Mouse (Mus musculus): ENCODE measurements around the gene Ccdc60. TPM values are rescaled to one million over a fixed set of nuclear protein-coding genes. Genes with fewer than 3 reads are reported as not detected.
"Not testable (repeated sequence)": the region's sequence is repeated elsewhere in the genome, so short reads cannot be mapped to it uniquely, and the experiment has no call there.

Gene Ccdc60
- polyA plus RNA-seq, 1 experiment from 2014 or later: 2.9 TPM

DNA sequence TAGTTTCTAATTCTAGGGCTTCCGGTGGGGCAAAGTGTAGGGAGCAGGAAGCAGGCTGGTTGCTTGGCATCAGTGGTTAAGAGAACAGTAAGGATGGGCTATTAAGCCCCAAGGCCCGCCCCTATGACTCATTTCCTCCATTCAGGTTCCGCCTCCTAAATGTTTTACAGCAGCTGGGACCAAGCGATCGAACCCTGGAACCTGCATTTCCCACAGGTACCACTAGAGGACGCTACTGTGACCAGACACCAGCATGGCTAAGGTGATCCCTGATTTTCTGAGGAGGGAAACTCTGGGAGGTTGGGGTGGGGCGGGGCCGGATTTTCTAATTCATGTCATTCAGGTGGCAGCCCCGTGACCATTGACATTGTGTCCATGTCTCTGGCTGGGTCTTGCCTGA, 96.1 kb downstream of the Ccdc60 start:
- H3K27ac ChIP-seq (replicated peaks; ENCODE audit: low read depth, low read length): no peak overlapping the region
- H3K9ac ChIP-seq (replicated peaks; ENCODE audit: low read length): no peak overlapping the region
- 0 out of 2 replicates have a peak, but pooled peaks cover 3% of the 10 kb centered on the region for H3K4me1 ChIP-seq (ENCODE audit: control insufficient read depth, insufficient read depth, low read length)
- no peak for DNase-seq
- H3K4me2 ChIP-seq (ENCODE audit: low read length): no peak overlapping the region
- H3K36me3 ChIP-seq (ENCODE audit: control insufficient read depth, insufficient read depth, low read length): no peaks in the 10 kb centered on the region
- no peaks in the 10 kb centered on the region for H3K9me3 ChIP-seq (ENCODE audit: control insufficient read depth, low read length)
- WGBS: 71% methylated on average over 9 of the region's 9 CpGs
- H3K4me3 ChIP-seq (replicated peaks; ENCODE audit: low read depth, low read length): no peak overlapping the region
- ATAC-seq (ENCODE audit: low FRiP score, low TSS enrichment): no peak
- no peaks in the 10 kb centered on the region for H3K27me3 ChIP-seq (ENCODE audit: control insufficient read depth, insufficient read depth, low read length)

DNA sequence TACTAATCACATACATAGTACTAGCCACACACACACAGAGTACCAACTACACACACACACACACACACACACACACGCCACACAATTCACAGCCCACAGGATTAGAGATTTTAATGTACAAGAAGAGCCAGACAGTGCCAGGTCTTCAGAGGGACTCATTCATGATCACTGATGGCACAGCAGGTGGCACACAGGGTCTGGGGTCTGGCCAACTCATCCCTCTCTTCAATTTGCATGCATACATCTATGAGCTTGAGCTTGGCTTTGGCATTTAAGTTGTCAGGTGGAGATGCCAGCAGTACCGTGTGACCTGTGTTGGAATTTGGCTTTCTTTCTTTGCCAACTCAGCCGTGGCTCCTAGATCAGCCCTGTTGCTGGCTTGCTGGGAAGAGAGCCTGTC, 97.2 kb downstream of the Ccdc60 start:
- H3K4me1 ChIP-seq (ENCODE audit: control insufficient read depth, insufficient read depth, low read length): 0 out of 2 replicates have a peak, but pooled peaks cover 3% of the 10 kb centered on the region
- H3K4me3 ChIP-seq (replicated peaks; ENCODE audit: low read depth, low read length): no peak overlapping the region
- no peaks in the 10 kb centered on the region for H3K9me3 ChIP-seq (ENCODE audit: control insufficient read depth, low read length)
- H3K27ac ChIP-seq (replicated peaks; ENCODE audit: low read depth, low read length): no peak overlapping the region
- no peaks in the 10 kb centered on the region for H3K27me3 ChIP-seq (ENCODE audit: control insufficient read depth, insufficient read depth, low read length)
- no peaks in the 10 kb centered on the region for H3K36me3 ChIP-seq (ENCODE audit: control insufficient read depth, insufficient read depth, low read length)
- no peak for DNase-seq
- no peak for ATAC-seq (ENCODE audit: low FRiP score, low TSS enrichment)
- H3K4me2 ChIP-seq (ENCODE audit: low read length): no peak overlapping the region
- 96% methylated on average over 3 of the region's 3 CpGs for WGBS
- no peak overlapping the region for H3K9ac ChIP-seq (replicated peaks; ENCODE audit: low read length)

DNA sequence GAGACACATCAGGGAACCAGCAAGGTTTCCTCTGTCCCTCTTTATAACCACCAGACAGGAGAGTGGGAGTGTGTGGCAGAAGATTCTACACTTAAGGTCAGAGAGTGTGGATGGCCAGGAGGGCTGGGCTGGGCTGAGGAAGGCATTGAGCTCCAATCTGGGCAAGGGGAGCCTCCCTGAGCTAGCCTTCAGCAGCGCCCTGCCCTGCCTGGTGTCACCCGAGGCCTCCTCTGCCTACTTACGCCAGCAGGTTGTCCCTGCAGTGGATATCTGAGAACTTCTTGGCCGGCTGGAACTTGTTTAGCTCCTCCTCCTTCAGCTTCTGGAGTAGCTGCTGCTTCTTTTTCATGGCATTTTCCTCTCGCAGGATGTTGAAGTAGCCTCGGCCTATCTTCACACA, 99.0 kb downstream of the Ccdc60 start:
- H3K9me3 ChIP-seq (ENCODE audit: control insufficient read depth, low read length): 0 out of 2 replicates have a peak, but pooled peaks cover 2% of the 10 kb centered on the region
- WGBS: 53% methylated on average over 6 of the region's 6 CpGs

DNA sequence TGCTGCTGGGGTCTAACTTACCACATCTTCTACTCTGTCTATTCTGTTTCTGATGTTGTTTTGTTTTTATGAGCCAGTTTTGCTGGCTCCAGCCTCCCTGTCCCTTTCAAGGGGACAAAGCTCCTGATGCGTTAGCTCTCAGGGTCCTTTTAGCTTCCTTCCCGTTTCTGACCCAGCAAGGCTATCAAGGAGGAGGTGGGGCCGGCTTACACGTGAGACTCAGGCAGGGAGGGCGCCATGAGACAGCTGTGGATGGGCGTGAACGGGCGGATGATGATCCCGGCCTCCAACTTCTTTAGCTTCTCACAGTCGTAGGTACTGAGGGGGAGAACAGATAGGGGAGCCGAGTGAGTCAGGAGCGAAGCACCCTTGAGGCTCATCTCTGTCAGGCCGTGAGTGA, 108.2 kb downstream of the Ccdc60 start:
- no peaks in the 10 kb centered on the region for H3K9me3 ChIP-seq (ENCODE audit: control insufficient read depth, low read length)
- WGBS: 28% methylated on average over 13 of the region's 13 CpGs
- no peak for DNase-seq
- H3K4me3 ChIP-seq (replicated peaks; ENCODE audit: low read depth, low read length): no peak overlapping the region
- no peaks in the 10 kb centered on the region for H3K36me3 ChIP-seq (ENCODE audit: control insufficient read depth, insufficient read depth, low read length)
- H3K4me1 ChIP-seq (ENCODE audit: control insufficient read depth, insufficient read depth, low read length): no peaks in the 10 kb centered on the region
- H3K9ac ChIP-seq (replicated peaks; ENCODE audit: low read length): no peak overlapping the region
- ATAC-seq (ENCODE audit: low FRiP score, low TSS enrichment): no peak
- H3K27me3 ChIP-seq (ENCODE audit: control insufficient read depth, insufficient read depth, low read length): no peaks in the 10 kb centered on the region
- H3K4me2 ChIP-seq (ENCODE audit: low read length): no peak overlapping the region
- H3K27ac ChIP-seq (replicated peaks; ENCODE audit: low read depth, low read length): no peak overlapping the region

More for the DNA sequence above, 99.0 kb downstream of the Ccdc60 start:
- H3K27me3 ChIP-seq (ENCODE audit: control insufficient read depth, insufficient read depth, low read length): no peaks in the 10 kb centered on the region
- H3K36me3 ChIP-seq (ENCODE audit: control insufficient read depth, insufficient read depth, low read length): no peaks in the 10 kb centered on the region
- 0 out of 2 replicates have a peak, but pooled peaks cover 3% of the 10 kb centered on the region for H3K4me1 ChIP-seq (ENCODE audit: control insufficient read depth, insufficient read depth, low read length)
- H3K4me2 ChIP-seq (ENCODE audit: low read length): no peak overlapping the region
- H3K27ac ChIP-seq (replicated peaks; ENCODE audit: low read depth, low read length): no peak overlapping the region
- no peak for ATAC-seq (ENCODE audit: low FRiP score, low TSS enrichment)
- no peak overlapping the region for H3K9ac ChIP-seq (replicated peaks; ENCODE audit: low read length)
- no peak for DNase-seq
- H3K4me3 ChIP-seq (replicated peaks; ENCODE audit: low read depth, low read length): no peak overlapping the region

DNA sequence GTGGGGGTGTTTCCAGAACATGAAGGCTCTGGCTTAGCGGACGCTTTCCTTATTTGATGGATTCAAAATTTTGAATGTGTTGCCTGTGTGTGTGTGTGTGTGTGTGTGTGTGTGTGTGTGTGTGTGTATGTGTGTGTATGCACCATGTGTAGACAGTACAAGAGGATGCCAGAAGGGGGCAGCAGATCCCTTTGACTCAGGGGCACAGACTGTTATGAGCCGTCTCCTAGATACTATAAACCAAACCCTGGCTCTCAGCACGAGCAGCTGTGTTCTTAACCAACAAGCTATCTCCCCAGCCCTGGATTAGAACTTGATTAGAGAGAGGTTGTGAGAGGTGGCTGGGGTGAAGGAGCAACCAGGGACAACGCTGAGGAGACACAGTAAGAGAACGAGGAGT, 117.1 kb downstream of the Ccdc60 start:
- H3K36me3 ChIP-seq (ENCODE audit: control insufficient read depth, insufficient read depth, low read length): no peaks in the 10 kb centered on the region
- no peaks in the 10 kb centered on the region; the same call in 1 of the 2 replicates for H3K4me1 ChIP-seq (ENCODE audit: control insufficient read depth, insufficient read depth, low read length)
- 97% methylated on average over 6 of the region's 6 CpGs for WGBS
- ATAC-seq (ENCODE audit: low FRiP score, low TSS enrichment) (no peak), DNase-seq (no peak)
- no peak overlapping the region for H3K27ac ChIP-seq (replicated peaks; ENCODE audit: low read depth, low read length)
- H3K27me3 ChIP-seq (ENCODE audit: control insufficient read depth, insufficient read depth, low read length): no peaks in the 10 kb centered on the region
- no peaks in the 10 kb centered on the region for H3K9me3 ChIP-seq (ENCODE audit: control insufficient read depth, low read length)
- no peak overlapping the region for H3K9ac ChIP-seq (replicated peaks; ENCODE audit: low read length)
- H3K4me2 ChIP-seq (ENCODE audit: low read length): no peak overlapping the region
- no peak overlapping the region for H3K4me3 ChIP-seq (replicated peaks; ENCODE audit: low read depth, low read length)

DNA sequence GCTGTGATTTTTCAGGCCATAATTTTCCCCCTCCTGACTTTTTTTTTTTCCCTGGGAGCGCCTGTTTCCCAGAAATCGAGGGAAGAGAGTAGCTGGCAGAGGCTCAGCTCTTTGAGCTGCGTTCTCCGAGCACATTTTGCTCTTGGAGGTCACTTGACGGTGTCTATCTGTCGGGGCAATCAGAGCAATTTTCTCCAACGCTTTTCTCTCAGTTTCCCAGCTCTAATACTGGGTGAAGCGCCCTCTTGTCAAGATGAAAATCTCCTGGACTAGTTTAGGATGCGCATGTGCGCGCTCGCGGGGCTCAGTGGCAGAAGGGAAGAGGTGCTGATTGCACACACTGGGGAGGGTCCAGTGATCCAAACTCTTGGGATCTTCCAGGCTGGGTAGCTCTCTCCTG, 121.8 kb downstream of the Ccdc60 start:
- Histone ChIP-seq H3K9me3 (ENCODE audit: control insufficient read depth, low read length) (no peaks in the 10 kb centered on the region), H3K4me3 (replicated peaks; ENCODE audit: low read depth, low read length) (no peak overlapping the region), H3K4me1 (ENCODE audit: control insufficient read depth, insufficient read depth, low read length) (peaks cover 6% of the 10 kb centered on the region; the same call in 1 of the 2 replicates), H3K9ac (replicated peaks; ENCODE audit: low read length) (no peak overlapping the region), H3K27me3 (ENCODE audit: control insufficient read depth, insufficient read depth, low read length) (no peaks in the 10 kb centered on the region), H3K4me2 (ENCODE audit: low read length) (no peak overlapping the region), H3K27ac (replicated peaks; ENCODE audit: low read depth, low read length) (no peak overlapping the region; the same call in 1 of the 2 replicates), H3K36me3 (ENCODE audit: control insufficient read depth, insufficient read depth, low read length) (no peaks in the 10 kb centered on the region)
- ATAC-seq (ENCODE audit: low FRiP score, low TSS enrichment) (no peak), DNase-seq (peak; percentile 21)
- WGBS: 77% methylated on average over 13 of the region's 13 CpGs

DNA sequence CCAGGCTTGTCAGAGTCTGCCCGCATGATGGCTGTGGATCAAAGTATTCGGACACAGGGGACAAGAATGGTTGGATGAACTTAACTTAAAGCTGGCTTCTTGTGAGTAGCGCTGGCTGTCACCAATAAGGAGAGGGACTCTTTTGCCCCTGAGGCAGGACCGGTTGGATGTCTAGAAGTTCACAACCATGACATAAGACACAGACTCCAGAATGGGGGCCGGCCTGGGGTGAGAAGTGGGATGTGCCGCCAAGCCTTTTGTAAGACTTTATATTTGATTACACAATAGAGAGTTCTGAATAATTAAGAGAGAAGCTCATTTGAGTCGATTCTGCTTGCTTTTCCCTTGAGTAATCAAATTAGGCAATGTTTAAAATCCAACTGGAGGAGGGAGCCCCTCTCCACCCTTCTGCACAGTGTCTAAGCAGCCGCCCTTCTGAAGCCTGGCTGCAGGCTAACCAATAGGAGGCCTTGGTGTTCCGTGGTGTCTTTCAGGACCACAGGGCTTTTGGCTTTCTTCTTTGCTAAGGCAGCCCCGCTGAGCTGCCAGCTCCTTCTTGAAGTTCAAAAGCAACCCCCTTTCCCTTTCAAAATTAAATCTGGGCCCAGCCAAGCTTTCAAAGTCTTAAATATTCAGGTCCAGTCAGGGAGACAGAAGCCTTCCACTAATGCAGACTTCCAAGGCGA, 123.4 kb downstream of the Ccdc60 start:
- no peak overlapping the region for H3K4me3 ChIP-seq (replicated peaks; ENCODE audit: low read depth, low read length)
- no peaks in the 10 kb centered on the region for H3K27me3 ChIP-seq (ENCODE audit: control insufficient read depth, insufficient read depth, low read length)
- H3K4me1 ChIP-seq (ENCODE audit: control insufficient read depth, insufficient read depth, low read length): peaks cover 6% of the 10 kb centered on the region; the same call in 1 of the 2 replicates
- no peaks in the 10 kb centered on the region for H3K36me3 ChIP-seq (ENCODE audit: control insufficient read depth, insufficient read depth, low read length)
- peak; percentile 40; the same call in 1 of the 2 replicates for ATAC-seq (ENCODE audit: low FRiP score, low TSS enrichment)
- H3K9ac ChIP-seq (replicated peaks; ENCODE audit: low read length): no peak overlapping the region
- no peak overlapping the region for H3K4me2 ChIP-seq (ENCODE audit: low read length)
- H3K9me3 ChIP-seq (ENCODE audit: control insufficient read depth, low read length): no peaks in the 10 kb centered on the region
- WGBS: 40% methylated on average over 11 of the region's 11 CpGs
- DNase-seq: peak; percentile 66
- peak overlapping the region; percentile 37 for H3K27ac ChIP-seq (replicated peaks; ENCODE audit: low read depth, low read length)

DNA sequence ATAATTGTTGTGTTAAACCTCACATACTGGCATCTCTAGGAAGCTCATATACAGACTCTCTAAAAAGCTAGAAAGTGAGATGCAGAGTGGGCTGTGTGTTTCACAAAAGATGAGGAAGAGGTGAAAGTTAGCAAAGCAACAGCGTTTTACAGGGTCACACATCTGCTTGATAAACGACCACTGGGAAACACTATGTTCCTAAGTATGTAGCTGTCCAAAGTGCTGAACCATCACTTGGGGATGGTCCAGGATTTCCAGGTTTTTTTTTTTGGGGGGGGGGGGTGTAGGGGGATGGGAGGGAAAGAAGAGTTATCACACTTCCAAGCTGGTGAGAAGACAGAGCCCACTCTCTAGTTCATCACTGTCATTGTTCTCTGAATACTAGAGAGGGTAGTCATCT, 134.0 kb downstream of the Ccdc60 start:
- H3K4me2 ChIP-seq (ENCODE audit: low read length): no peak overlapping the region
- 41% methylated on average over 2 of the region's 2 CpGs for WGBS
- H3K9ac ChIP-seq (replicated peaks; ENCODE audit: low read length): no peak overlapping the region
- H3K4me3 ChIP-seq (replicated peaks; ENCODE audit: low read depth, low read length): no peak overlapping the region
- H3K9me3 ChIP-seq (ENCODE audit: control insufficient read depth, low read length): no peaks in the 10 kb centered on the region
- no peaks in the 10 kb centered on the region for H3K36me3 ChIP-seq (ENCODE audit: control insufficient read depth, insufficient read depth, low read length)
- DNase-seq (no peak), ATAC-seq (ENCODE audit: low FRiP score, low TSS enrichment) (no peak)
- no peaks in the 10 kb centered on the region for H3K27me3 ChIP-seq (ENCODE audit: control insufficient read depth, insufficient read depth, low read length)
- no peaks in the 10 kb centered on the region for H3K4me1 ChIP-seq (ENCODE audit: control insufficient read depth, insufficient read depth, low read length)
- H3K27ac ChIP-seq (replicated peaks; ENCODE audit: low read depth, low read length): no peak overlapping the region

DNA sequence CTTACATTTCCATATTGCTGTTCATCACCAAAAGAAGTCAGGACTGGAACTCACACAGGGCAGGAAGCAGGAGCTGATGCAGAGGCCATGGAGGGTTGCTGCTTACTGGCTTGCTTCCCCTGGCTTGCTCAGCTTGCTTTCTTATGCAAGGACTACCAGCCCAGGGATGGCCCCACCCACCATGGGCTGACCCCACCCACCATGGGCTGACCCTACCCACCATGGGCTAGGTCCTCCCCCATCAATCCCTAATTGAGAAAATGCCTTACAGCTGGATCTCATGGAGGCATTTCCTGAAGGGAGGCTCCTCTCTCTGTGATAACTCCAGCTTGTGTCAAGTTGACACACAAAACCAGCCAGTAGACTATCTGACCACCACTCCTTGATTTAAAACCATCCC, 142.3 kb downstream of the Ccdc60 start:
- not testable (repeated sequence) for ATAC-seq (ENCODE audit: low FRiP score, low TSS enrichment); H3K4me3 ChIP-seq (replicated peaks; ENCODE audit: low read depth, low read length); H3K4me1 ChIP-seq (ENCODE audit: control insufficient read depth, insufficient read depth, low read length); DNase-seq; H3K9me3 ChIP-seq (ENCODE audit: control insufficient read depth, low read length); H3K4me2 ChIP-seq (ENCODE audit: low read length); H3K36me3 ChIP-seq (ENCODE audit: control insufficient read depth, insufficient read depth, low read length); H3K9ac ChIP-seq (replicated peaks; ENCODE audit: low read length); H3K27me3 ChIP-seq (ENCODE audit: control insufficient read depth, insufficient read depth, low read length); H3K27ac ChIP-seq (replicated peaks; ENCODE audit: low read depth, low read length)

All from midbrain, embryonic 14.5 days (tissue).